In the genomic region with DNA sequence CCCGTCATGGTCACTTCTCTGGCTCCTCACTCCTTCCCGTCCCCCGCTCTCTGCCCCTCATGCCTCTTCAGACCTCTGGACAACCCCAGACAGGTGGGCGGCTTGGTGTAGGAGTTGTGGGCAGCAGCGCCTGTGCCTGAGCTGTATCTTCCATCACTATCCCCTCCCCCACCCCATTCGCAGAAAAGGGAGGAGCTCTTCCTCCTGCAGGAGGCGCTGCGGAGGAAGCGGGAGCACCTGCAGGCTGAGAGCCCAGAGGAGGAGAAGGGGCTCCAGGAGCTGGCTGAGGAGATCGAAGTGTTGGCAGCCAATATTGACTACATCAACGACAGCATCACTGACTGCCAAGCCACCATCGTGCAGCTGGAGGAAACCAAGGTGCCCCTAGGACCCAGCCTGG, we compare ENCODE assay signal across 17 mouse cellular contexts. TPM values are rescaled to one million over a fixed set of nuclear protein-coding genes. Genes with fewer than 3 reads are reported as not detected.
DNase-seq lines count a peak whose midpoint lies in the region; ATAC-seq and TF ChIP-seq lines count a peak whose summit lies in the region.
"Had no signal": no experiment of that assay in that cellular context is flagged by ENCODE, and none has a peak within 500 bp of the region (broad histone marks: within the 10 kb centered on the region; RNA-seq: fewer than 3 reads in every experiment).

No protein-coding gene starts in this region.

- 53% methylated on average over 11 of the region's 12 CpGs for WGBS in hindbrain, embryonic 11.5 days
- whole genome bisulfite sequencing in hindbrain, embryonic 16.5 days = 39% methylated on average over 12 of the region's 12 CpGs
- 52% methylated on average over 12 of the region's 12 CpGs for WGBS in lung, postnatal 0 days

- H3K4me1 ChIP-seq in hindbrain, embryonic 11.5 days (replicated peaks; ENCODE audit: control insufficient read depth, insufficient read depth, low read length) = no peaks in the 10 kb centered on the region
- no peaks in the 10 kb centered on the region for H3K4me1 ChIP-seq in hindbrain, embryonic 16.5 days (ENCODE audit: control insufficient read depth, insufficient read depth, low read depth, low read length)
- no peaks in the 10 kb centered on the region for H3K4me1 ChIP-seq in lung, postnatal 0 days (ENCODE audit: insufficient read depth, low read depth, low read length)
- H3K4me1 ChIP-seq: forebrain, embryonic 15.5 days; intestine, embryonic 15.5 days; limb, embryonic 12.5 days had no signal

- H3K4me3 ChIP-seq in hindbrain, embryonic 11.5 days (ENCODE audit: low read depth, low read length) = no peak overlapping the region; the same call in 1 of the 2 replicates
- no peak overlapping the region for H3K4me3 ChIP-seq in hindbrain, embryonic 16.5 days (ENCODE audit: low read length)
- H3K4me3 ChIP-seq in lung, postnatal 0 days (ENCODE audit: low read depth, low read length) = no peak overlapping the region
- H3K4me3 ChIP-seq: forebrain, embryonic 15.5 days; intestine, embryonic 15.5 days; limb, embryonic 12.5 days; myocyte had no signal

- H3K9ac ChIP-seq in hindbrain, embryonic 11.5 days (ENCODE audit: low read depth, low read length) = no peak overlapping the region
- no peak overlapping the region for H3K9ac ChIP-seq in hindbrain, embryonic 16.5 days (ENCODE audit: low read depth, low read length)
- H3K9ac ChIP-seq in lung, postnatal 0 days (replicated peaks; ENCODE audit: low read depth) = no peak overlapping the region
- H3K9ac ChIP-seq: forebrain, embryonic 15.5 days; intestine, embryonic 15.5 days; limb, embryonic 12.5 days had no signal

- no peaks in the 10 kb centered on the region for H3K27me3 ChIP-seq in hindbrain, embryonic 11.5 days (ENCODE audit: control insufficient read depth, insufficient read depth, low read length)
- no peaks in the 10 kb centered on the region for H3K27me3 ChIP-seq in hindbrain, embryonic 16.5 days (replicated peaks; ENCODE audit: control insufficient read depth, insufficient read depth, low read length)
- no peaks in the 10 kb centered on the region for H3K27me3 ChIP-seq in lung, postnatal 0 days (replicated peaks; ENCODE audit: insufficient read depth, low read length)
- H3K27me3 ChIP-seq: forebrain, embryonic 15.5 days; intestine, embryonic 15.5 days; limb, embryonic 12.5 days had no signal

- H3K4me2 ChIP-seq in hindbrain, embryonic 11.5 days (replicated peaks; ENCODE audit: low read depth, low read length) = no peak overlapping the region
- H3K4me2 ChIP-seq in hindbrain, embryonic 16.5 days (ENCODE audit: low read length) = no peak overlapping the region
- H3K4me2 ChIP-seq in lung, postnatal 0 days (replicated peaks; ENCODE audit: low read depth, low read length) = no peak overlapping the region
- H3K4me2 ChIP-seq: forebrain, embryonic 15.5 days; intestine, embryonic 15.5 days; limb, embryonic 12.5 days had no signal

- H3K36me3 ChIP-seq in hindbrain, embryonic 11.5 days (ENCODE audit: control insufficient read depth, insufficient read depth, low read length) = no peaks in the 10 kb centered on the region
- peaks cover 83% of the 10 kb centered on the region for H3K36me3 ChIP-seq in hindbrain, embryonic 16.5 days (ENCODE audit: control insufficient read depth, insufficient read depth, low read length)
- no peaks in the 10 kb centered on the region for H3K36me3 ChIP-seq in lung, postnatal 0 days (ENCODE audit: insufficient read depth, low read length)

- no peak overlapping the region for H3K27ac ChIP-seq in hindbrain, embryonic 11.5 days (ENCODE audit: low read depth, low read length)
- H3K27ac ChIP-seq in hindbrain, embryonic 16.5 days (ENCODE audit: low read depth, low read length) = no peak overlapping the region
- H3K27ac ChIP-seq in lung, postnatal 0 days (ENCODE audit: low read length) = no peak overlapping the region
- H3K27ac ChIP-seq: forebrain, embryonic 15.5 days; intestine, embryonic 15.5 days; limb, embryonic 12.5 days had no signal

- TF ChIP-seq EP300 in lung, postnatal 0 days (IDR thresholded peaks at IDR 0.05) = no peak

- no peaks in the 10 kb centered on the region for H3K9me3 ChIP-seq in hindbrain, embryonic 11.5 days (ENCODE audit: control insufficient read depth, low read length)
- H3K9me3 ChIP-seq in hindbrain, embryonic 16.5 days (ENCODE audit: control insufficient read depth, low read length) = no peaks in the 10 kb centered on the region
- H3K9me3 ChIP-seq in lung, postnatal 0 days (ENCODE audit: low read length) = no peaks in the 10 kb centered on the region
- H3K9me3 ChIP-seq: forebrain, embryonic 15.5 days; intestine, embryonic 15.5 days; limb, embryonic 12.5 days had no signal

- ATAC-seq in CD4-positive, CD25-positive, alpha-beta regulatory T cell, adult 4 months = no peak
- no peak for ATAC-seq in hindbrain, embryonic 11.5 days (ENCODE audit: low FRiP score)
- ATAC-seq in hindbrain, embryonic 16.5 days = no peak
- ATAC-seq in lung, postnatal 0 days = no peak
- ATAC-seq: forebrain, embryonic 15.5 days had no signal

- no peak for TF ChIP-seq POLR2A in brain, embryonic 14.5 days (IDR thresholded peaks at IDR 0.05; ENCODE audit: borderline replicate concordance, extremely low read depth, insufficient read depth, insufficient read length, poor library complexity, severe bottlenecking)

- peak; percentile 41 for DNase-seq in CD4-positive, CD25-positive, alpha-beta regulatory T cell, adult 2 months (ENCODE audit: low read depth, low spot score)
- peak; percentile 31 for DNase-seq in hindbrain, embryonic 11.5 days (ENCODE audit: low spot score)
- DNase-seq in lung, postnatal 0 days (ENCODE audit: low spot score) = no peak
- DNase-seq in lung, postnatal 36 days = no peak
- no peak for DNase-seq in brain, embryonic 14.5 days (ENCODE audit: low read depth)
- DNase-seq in embryo, embryonic 10.5 days (ENCODE audit: low spot score) = no peak
- DNase-seq: cerebellum, adult 18-20 months; gastrocnemius, postnatal 25 days; heart, postnatal 4 days; kidney, postnatal 14 days; lung, adult 2 months had no signal

- peak; percentile 22; the same call in 1 of the 2 replicates for TF ChIP-seq CTCF in lung, postnatal 0 days (IDR thresholded peaks at IDR 0.05)
- peak; percentile 16; the same call in 1 of the 2 replicates for TF ChIP-seq CTCF in brain, embryonic 14.5 days (IDR thresholded peaks at IDR 0.05; ENCODE audit: borderline replicate concordance, extremely low read depth, insufficient read depth, insufficient read length)

RNA-seq across cellular contexts. Expression of a gene that starts 28.6 kb away (rescaled TPM):
- 10 to 100 TPM; 34.7 to 38.6 TPM for polyA plus RNA-seq in CD4-positive, CD25-positive, alpha-beta regulatory T cell, adult 4 months (2017; shearing (Covaris generic))
- polyA plus RNA-seq in hindbrain, embryonic 11.5 days (2014; fragmentation: Nextera tagmentation; extraction: Ambion mirVana) = 17.7 and 24.4 TPM in 2 replicates
- 43.6 and 44.3 TPM in 2 replicates for polyA plus RNA-seq in hindbrain, embryonic 16.5 days (2015; fragmentation: Nextera tagmentation; extraction: Ambion mirVana)
- polyA plus RNA-seq in lung, postnatal 0 days (2015; fragmentation: Nextera tagmentation; extraction: Ambion mirVana) = 0.85 and 0.87 TPM in 2 replicates
- 140 and 182 TPM in 2 replicates for polyA plus RNA-seq in brain, embryonic 14.5 days (2012; rRNA removed)

RNA-seq across cellular contexts. Expression of a gene that starts 52.8 kb away (rescaled TPM):
- polyA plus RNA-seq in CD4-positive, CD25-positive, alpha-beta regulatory T cell, adult 4 months (2017; shearing (Covaris generic)) = not detected
- polyA plus RNA-seq in hindbrain, embryonic 11.5 days (2014; fragmentation: Nextera tagmentation; extraction: Ambion mirVana) = 0.25 and 0.32 TPM in 2 replicates
- not detected in 2 replicates for polyA plus RNA-seq in hindbrain, embryonic 16.5 days (2015; fragmentation: Nextera tagmentation; extraction: Ambion mirVana)
- polyA plus RNA-seq in lung, postnatal 0 days (2015; fragmentation: Nextera tagmentation; extraction: Ambion mirVana) = 0.18 TPM in 1 of 2 replicates, not detected in the other
- 0.50 and 0.77 TPM in 2 replicates for polyA plus RNA-seq in brain, embryonic 14.5 days (2012; rRNA removed)
- polyA plus RNA-seq: forebrain, embryonic 15.5 days had no signal

Comparison
In these comparisons a context has a peak if more than half of its experiments do, and no peak if none do; other contexts are left out.
1. DNase-seq: peak in CD4-positive, CD25-positive, alpha-beta regulatory T cell, adult 2 months (single experiment) and hindbrain, embryonic 11.5 days (single experiment); none in lung, postnatal 0 days (single experiment), lung, postnatal 36 days (single experiment), brain, embryonic 14.5 days (single experiment) and embryo, embryonic 10.5 days (single experiment).